In the genomic region with DNA sequence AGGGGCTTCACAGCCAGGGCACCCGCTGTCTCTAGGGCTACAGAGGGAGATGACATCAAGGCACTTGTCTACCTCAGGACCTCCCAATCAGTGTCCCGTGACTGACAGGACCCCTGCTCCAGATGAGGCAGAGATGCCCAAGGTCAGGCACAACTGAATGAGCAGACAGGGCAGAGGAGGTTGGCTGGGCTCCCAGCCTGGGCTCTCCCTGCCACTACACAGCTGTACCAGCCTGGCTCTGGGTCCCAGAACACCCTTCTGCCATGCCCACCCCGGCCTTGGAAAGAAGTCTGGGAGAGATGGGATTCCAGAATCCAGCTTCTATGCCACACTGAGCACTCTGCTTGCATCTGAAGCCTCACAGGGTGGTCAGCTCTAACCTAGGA, we compare ENCODE assay signal across 12 mouse cellular contexts. TPM values are rescaled to one million over a fixed set of nuclear protein-coding genes. Genes with fewer than 3 reads are reported as not detected.
DNase-seq lines count a peak whose midpoint lies in the region; ATAC-seq and TF ChIP-seq lines count a peak whose summit lies in the region.
"Had no signal": no experiment of that assay in that cellular context is flagged by ENCODE, and none has a peak within 500 bp of the region (broad histone marks: within the 10 kb centered on the region; RNA-seq: fewer than 3 reads in every experiment).

No protein-coding gene starts in this region.

- TF ChIP-seq EP300 in heart, adult 2 months (IDR thresholded peaks at IDR 0.05; ENCODE audit: insufficient read depth, low read depth, low read length): no peak

- ATAC-seq in heart, embryonic 13.5 days (ENCODE audit: extremely low read depth, insufficient number of reproducible peaks, low FRiP score, low TSS enrichment): 0 out of 2 replicates have a peak, but pooled peaks have one; percentile 12
- 0 out of 2 replicates have a peak, but pooled peaks have one; percentile 13 for ATAC-seq in lung, embryonic 16.5 days (ENCODE audit: low read depth)
- ATAC-seq in liver, embryonic 11.5 days (replicated peaks; ENCODE audit: low FRiP score): no peak
- ATAC-seq in intestine, embryonic 15.5 days: no peak
- ATAC-seq in erythroblast, adult 5-6 weeks (replicated peaks; ENCODE audit: low FRiP score, poor library complexity, severe bottlenecking): no peak

- no peak for DNase-seq in heart, adult 2 months
- no peak for DNase-seq in lung, postnatal 4 days
- DNase-seq in adrenal gland, postnatal 14 days: peak; percentile 68
- no peak for DNase-seq in liver, embryonic 11.5 days (ENCODE audit: low spot score)

- H3K4me3 ChIP-seq in heart, embryonic 13.5 days: no peak overlapping the region
- H3K4me3 ChIP-seq in heart, adult 2 months: no peak overlapping the region
- H3K4me3 ChIP-seq in lung, embryonic 16.5 days (ENCODE audit: low read length): no peak overlapping the region
- no peak overlapping the region for H3K4me3 ChIP-seq in liver, embryonic 11.5 days (ENCODE audit: low read depth, low read length)
- no peak overlapping the region for H3K4me3 ChIP-seq in intestine, embryonic 15.5 days (replicated peaks)

- no peaks in the 10 kb centered on the region for H3K9me3 ChIP-seq in heart, embryonic 13.5 days
- H3K9me3 ChIP-seq in lung, embryonic 16.5 days (ENCODE audit: control insufficient read depth, low read length): no peaks in the 10 kb centered on the region
- H3K9me3 ChIP-seq in liver, embryonic 11.5 days (ENCODE audit: control insufficient read depth, low read length): no peaks in the 10 kb centered on the region
- no peaks in the 10 kb centered on the region for H3K9me3 ChIP-seq in intestine, embryonic 15.5 days

- peaks cover 70% of the 10 kb centered on the region for H3K4me1 ChIP-seq in heart, embryonic 13.5 days
- H3K4me1 ChIP-seq in heart, adult 2 months (ENCODE audit: control insufficient read depth, insufficient read depth, low read length): peaks cover 12% of the 10 kb centered on the region
- H3K4me1 ChIP-seq in lung, embryonic 16.5 days (replicated peaks; ENCODE audit: control insufficient read depth, insufficient read depth, low read length): peaks cover 35% of the 10 kb centered on the region
- peaks cover 64% of the 10 kb centered on the region for H3K4me1 ChIP-seq in liver, embryonic 11.5 days (replicated peaks; ENCODE audit: control insufficient read depth, insufficient read depth, low read length)
- peaks cover 38% of the 10 kb centered on the region for H3K4me1 ChIP-seq in intestine, embryonic 15.5 days (replicated peaks)

- 23% methylated on average over 3 of the region's 3 CpGs for WGBS in heart, embryonic 13.5 days
- WGBS in heart, adult 2 months: 27% methylated on average over 3 of the region's 3 CpGs
- WGBS in lung, embryonic 16.5 days: 39% methylated on average over 3 of the region's 3 CpGs
- 31% methylated on average over 3 of the region's 3 CpGs for WGBS in liver, embryonic 11.5 days
- 66% methylated on average over 3 of the region's 3 CpGs for WGBS in intestine, embryonic 15.5 days

- no peaks in the 10 kb centered on the region for H3K79me2 ChIP-seq in heart, adult 2 months (replicated peaks; ENCODE audit: control insufficient read depth, insufficient read depth, low read length)

- no peak for TF ChIP-seq POLR2A in heart, adult 2 months (IDR thresholded peaks at IDR 0.05; ENCODE audit: insufficient read depth, low read depth, low read length)

- peak overlapping the region; percentile 77 for H3K27ac ChIP-seq in heart, embryonic 13.5 days (replicated peaks)
- no peak overlapping the region for H3K27ac ChIP-seq in heart, adult 2 months
- peak overlapping the region; percentile 33 for H3K27ac ChIP-seq in lung, embryonic 16.5 days (ENCODE audit: low read length)
- peak overlapping the region; percentile 64 for H3K27ac ChIP-seq in liver, embryonic 11.5 days (ENCODE audit: low read depth, low read length)
- H3K27ac ChIP-seq in intestine, embryonic 15.5 days: no peak overlapping the region

- H3K27me3 ChIP-seq in heart, embryonic 13.5 days (replicated peaks): 0 out of 2 replicates have a peak, but pooled peaks cover 5% of the 10 kb centered on the region
- no peaks in the 10 kb centered on the region for H3K27me3 ChIP-seq in heart, adult 2 months (ENCODE audit: control insufficient read depth, insufficient read depth, low read length)
- no peaks in the 10 kb centered on the region for H3K27me3 ChIP-seq in lung, embryonic 16.5 days (ENCODE audit: control insufficient read depth, insufficient read depth, low read depth, low read length)
- H3K27me3 ChIP-seq in liver, embryonic 11.5 days (replicated peaks; ENCODE audit: control insufficient read depth, insufficient read depth, low read length): no peaks in the 10 kb centered on the region
- H3K27me3 ChIP-seq in intestine, embryonic 15.5 days (replicated peaks): no peaks in the 10 kb centered on the region

- H3K9ac ChIP-seq in heart, embryonic 13.5 days: no peak overlapping the region
- H3K9ac ChIP-seq in heart, adult 2 months (ENCODE audit: low read depth, low read length): no peak overlapping the region
- H3K9ac ChIP-seq in lung, embryonic 16.5 days (ENCODE audit: low read length): no peak overlapping the region
- H3K9ac ChIP-seq in liver, embryonic 11.5 days (ENCODE audit: low read depth, low read length): no peak overlapping the region
- no peak overlapping the region for H3K9ac ChIP-seq in intestine, embryonic 15.5 days

- no peaks in the 10 kb centered on the region for H3K36me3 ChIP-seq in heart, embryonic 13.5 days
- no peaks in the 10 kb centered on the region for H3K36me3 ChIP-seq in heart, adult 2 months (ENCODE audit: control insufficient read depth, insufficient read depth, low read length)
- no peaks in the 10 kb centered on the region for H3K36me3 ChIP-seq in lung, embryonic 16.5 days (ENCODE audit: control insufficient read depth, insufficient read depth, low read length)
- H3K36me3 ChIP-seq in liver, embryonic 11.5 days (ENCODE audit: control insufficient read depth, insufficient read depth, low read length): peaks cover under 1% of the 10 kb centered on the region; the same call in 1 of the 2 replicates
- no peaks in the 10 kb centered on the region for H3K36me3 ChIP-seq in intestine, embryonic 15.5 days

- TF ChIP-seq CTCF in heart, adult 2 months (IDR thresholded peaks at IDR 0.05): no peak

- intact Hi-C loops in heart, adult 2 months (cut with DNase I): loop anchor here (10.0 kb wide), 1 partner anchor 279 kb away; no protein-coding TSS in a partner anchor

- no peak overlapping the region for H3K4me2 ChIP-seq in heart, embryonic 13.5 days
- no peak overlapping the region for H3K4me2 ChIP-seq in lung, embryonic 16.5 days (ENCODE audit: low read depth, low read length)
- H3K4me2 ChIP-seq in liver, embryonic 11.5 days: peak overlapping the region; percentile 33
- no peak overlapping the region for H3K4me2 ChIP-seq in intestine, embryonic 15.5 days (replicated peaks)
- H3K4me2 ChIP-seq: lung, embryonic 14.5 days had no signal

RNA-seq across cellular contexts. Expression of gene Omp, which starts 11.0 kb away (rescaled TPM):
- 0.11 and 0.15 TPM in 2 replicates for polyA plus RNA-seq in heart, embryonic 13.5 days (2015; fragmentation: Nextera tagmentation; extraction: Ambion mirVana)
- total RNA-seq in heart, adult 2 months (2021): under 1 TPM in 1 of 2 experiments, not detected in 1; 0.14 TPM
- 0.06 TPM in 1 of 2 replicates, not detected in the other for polyA plus RNA-seq in heart, adult 2 months (2012; rRNA removed)
- 0.25 and 0.73 TPM in 2 replicates for polyA plus RNA-seq in lung, embryonic 16.5 days (2015; fragmentation: Nextera tagmentation; extraction: Ambion mirVana)
- total RNA-seq in adrenal gland, postnatal 14 days (2021): 2.1 and 2.4 TPM in 2 replicates
- 0.62 and 0.70 TPM in 2 replicates for polyA plus RNA-seq in liver, embryonic 11.5 days (2014; fragmentation: Nextera tagmentation; extraction: Ambion mirVana)
- polyA plus RNA-seq in intestine, embryonic 15.5 days (2015; fragmentation: Nextera tagmentation; extraction: Ambion mirVana): 0.23 and 0.49 TPM in 2 replicates
- 4.8 and 5.0 TPM in 2 replicates for total RNA-seq in erythroblast, adult 5-6 weeks (2015; ENCODE audit: low replicate concordance)
- 11.2 and 20.9 TPM in 2 replicates for total RNA-seq in erythroblast, adult 5-6 weeks (2017; ENCODE audit: low replicate concordance)

RNA-seq across cellular contexts. Expression of gene Capn5, which starts 21.8 kb away (rescaled TPM):
- 3.8 and 4.0 TPM in 2 replicates for polyA plus RNA-seq in heart, embryonic 13.5 days (2015; fragmentation: Nextera tagmentation; extraction: Ambion mirVana)
- 1 to 10 TPM; 1.8 to 2.4 TPM for total RNA-seq in heart, adult 2 months (2021)
- polyA plus RNA-seq in heart, adult 2 months (2012; rRNA removed): 3.7 and 4.6 TPM in 2 replicates
- 9.6 and 10.1 TPM in 2 replicates for polyA plus RNA-seq in lung, embryonic 16.5 days (2015; fragmentation: Nextera tagmentation; extraction: Ambion mirVana)
- 6.2 and 9.8 TPM in 2 replicates for total RNA-seq in adrenal gland, postnatal 14 days (2021)
- polyA plus RNA-seq in liver, embryonic 11.5 days (2014; fragmentation: Nextera tagmentation; extraction: Ambion mirVana): 20.0 and 20.1 TPM in 2 replicates
- 10.2 TPM in 2 replicates for polyA plus RNA-seq in intestine, embryonic 15.5 days (2015; fragmentation: Nextera tagmentation; extraction: Ambion mirVana)
- 18.0 and 21.7 TPM in 2 replicates for total RNA-seq in erythroblast, adult 5-6 weeks (2015; ENCODE audit: low replicate concordance)
- 20.1 and 31.3 TPM in 2 replicates for total RNA-seq in erythroblast, adult 5-6 weeks (2017; ENCODE audit: low replicate concordance)

RNA-seq across cellular contexts. Expression of gene Myo7a, which starts 36.9 kb away (rescaled TPM):
- 8.6 and 8.7 TPM in 2 replicates for polyA plus RNA-seq in heart, embryonic 13.5 days (2015; fragmentation: Nextera tagmentation; extraction: Ambion mirVana)
- total RNA-seq in heart, adult 2 months (2021): 1 to 10 TPM; 4.5 to 5.9 TPM
- 7.1 and 10.8 TPM in 2 replicates for polyA plus RNA-seq in heart, adult 2 months (2012; rRNA removed)
- polyA plus RNA-seq in lung, embryonic 16.5 days (2015; fragmentation: Nextera tagmentation; extraction: Ambion mirVana): 9.9 and 11.3 TPM in 2 replicates
- total RNA-seq in adrenal gland, postnatal 14 days (2021): 58.6 and 86.2 TPM in 2 replicates
- 20.1 and 20.7 TPM in 2 replicates for polyA plus RNA-seq in liver, embryonic 11.5 days (2014; fragmentation: Nextera tagmentation; extraction: Ambion mirVana)
- 21.5 and 25.7 TPM in 2 replicates for polyA plus RNA-seq in intestine, embryonic 15.5 days (2015; fragmentation: Nextera tagmentation; extraction: Ambion mirVana)
- 4.4 and 12.7 TPM in 2 replicates for total RNA-seq in erythroblast, adult 5-6 weeks (2015; ENCODE audit: low replicate concordance)
- total RNA-seq in erythroblast, adult 5-6 weeks (2017; ENCODE audit: low replicate concordance): 2.8 and 7.0 TPM in 2 replicates

RNA-seq across cellular contexts. Expression of gene B3gnt6, which starts 43.0 kb away (rescaled TPM):
- not detected in 2 replicates for polyA plus RNA-seq in heart, embryonic 13.5 days (2015; fragmentation: Nextera tagmentation; extraction: Ambion mirVana)
- not detected for total RNA-seq in heart, adult 2 months (2021)
- 0.06 TPM in 1 of 2 replicates, not detected in the other for polyA plus RNA-seq in heart, adult 2 months (2012; rRNA removed)
- polyA plus RNA-seq in lung, embryonic 16.5 days (2015; fragmentation: Nextera tagmentation; extraction: Ambion mirVana): 0.13 and 0.36 TPM in 2 replicates
- 5.6 and 8.5 TPM in 2 replicates for total RNA-seq in adrenal gland, postnatal 14 days (2021)
- polyA plus RNA-seq in liver, embryonic 11.5 days (2014; fragmentation: Nextera tagmentation; extraction: Ambion mirVana): 0.09 TPM in 1 of 2 replicates, not detected in the other
- polyA plus RNA-seq in intestine, embryonic 15.5 days (2015; fragmentation: Nextera tagmentation; extraction: Ambion mirVana): 0.05 and 0.06 TPM in 2 replicates
- not detected in 2 replicates for total RNA-seq in erythroblast, adult 5-6 weeks (2015; ENCODE audit: low replicate concordance)
- not detected in 2 replicates for total RNA-seq in erythroblast, adult 5-6 weeks (2017; ENCODE audit: low replicate concordance)
- total RNA-seq: CH12.LX; gastrocnemius, postnatal 36 days had no signal
- polyA plus RNA-seq: kidney, adult 2 months; lung, embryonic 14.5 days had no signal

Comparison
In these comparisons a context has a peak if more than half of its experiments do, and no peak if none do; other contexts are left out.
1. H3K27ac ChIP-seq: peak in heart, embryonic 13.5 days (single experiment), lung, embryonic 16.5 days (single experiment) and liver, embryonic 11.5 days (single experiment); none in heart, adult 2 months (single experiment) and intestine, embryonic 15.5 days (single experiment).
2. ATAC-seq: peak in heart, embryonic 13.5 days (single experiment) and lung, embryonic 16.5 days (single experiment); none in liver, embryonic 11.5 days (single experiment), intestine, embryonic 15.5 days (single experiment) and erythroblast, adult 5-6 weeks (single experiment).